Mouse (Mus musculus): ENCODE measurements around the gene Plxna4.
A peak's percentile ranks its signal among the peaks of the same experiment; 100 is the strongest.

The Plxna4 gene

GRCm38 (mm10) chr6:32472062-32472461, 115.9 kb downstream of the Plxna4 start:
- no peak for DNase-seq (ENCODE audit: low read depth)

- no peak for DNase-seq (ENCODE audit: low read depth)
These were observed 116.4 kb downstream of the Plxna4 start for GRCm38 (mm10) chr6:32471639-32472038.

GRCm38 (mm10) chr6:32469196-32469595, 118.8 kb downstream of the Plxna4 start:
- DNase-seq (ENCODE audit: low read depth), result no peak

- no peak for DNase-seq (ENCODE audit: low read depth)
These were observed 122.9 kb downstream of the Plxna4 start for GRCm38 (mm10) chr6:32465129-32465528.

GRCm38 (mm10) chr6:32464637-32465036, 123.4 kb downstream of the Plxna4 start:
- DNase-seq (ENCODE audit: low read depth), result no peak

GRCm38 (mm10) chr6:32464046-32464445, 123.9 kb downstream of the Plxna4 start:
- DNase-seq (ENCODE audit: low read depth), result peak; percentile 51

GRCm38 (mm10) chr6:32460400-32460799, 127.6 kb downstream of the Plxna4 start:
- no peak for DNase-seq (ENCODE audit: low read depth)

GRCm38 (mm10) chr6:32456641-32457040, 131.4 kb downstream of the Plxna4 start:
- peak; percentile 62 for DNase-seq (ENCODE audit: low read depth)

- no peak for DNase-seq (ENCODE audit: low read depth)
These were observed 136.1 kb downstream of the Plxna4 start for GRCm38 (mm10) chr6:32451851-32452250.

GRCm38 (mm10) chr6:32449237-32449963, 138.6 kb downstream of the Plxna4 start:
- DNase-seq (ENCODE audit: low read depth), result peak; percentile 35

- no peak for DNase-seq (ENCODE audit: low read depth)
These were observed 139.2 kb downstream of the Plxna4 start for GRCm38 (mm10) chr6:32448787-32449186.

- no peak for DNase-seq (ENCODE audit: low read depth)
These were observed 141.7 kb downstream of the Plxna4 start for GRCm38 (mm10) chr6:32446276-32446675.

- DNase-seq (ENCODE audit: low read depth), result no peak
These were observed 142.7 kb downstream of the Plxna4 start for GRCm38 (mm10) chr6:32445246-32445645.

GRCm38 (mm10) chr6:32444393-32444792, 143.6 kb downstream of the Plxna4 start:
- DNase-seq (ENCODE audit: low read depth), result no peak

GRCm38 (mm10) chr6:32443679-32444078, 144.3 kb downstream of the Plxna4 start:
- DNase-seq (ENCODE audit: low read depth), result no peak

GRCm38 (mm10) chr6:32439434-32439833, 148.6 kb downstream of the Plxna4 start:
- DNase-seq (ENCODE audit: low read depth), result peak; percentile 39

GRCm38 (mm10) chr6:32437219-32437618, 150.8 kb downstream of the Plxna4 start:
- DNase-seq (ENCODE audit: low read depth), result no peak

- DNase-seq (ENCODE audit: low read depth), result peak; percentile 71
These were observed 164.9 kb downstream of the Plxna4 start for GRCm38 (mm10) chr6:32423124-32423523.

- DNase-seq (ENCODE audit: low read depth), result no peak
These were observed 167.4 kb downstream of the Plxna4 start for GRCm38 (mm10) chr6:32420610-32421009.

GRCm38 (mm10) chr6:32417351-32417750, 170.6 kb downstream of the Plxna4 start:
- DNase-seq (ENCODE audit: low read depth), result peak; percentile 81

GRCm38 (mm10) chr6:32411325-32411724, 176.7 kb downstream of the Plxna4 start:
- no peak for DNase-seq (ENCODE audit: low read depth)

- peak; percentile 49 for DNase-seq (ENCODE audit: low read depth)
These were observed 178.4 kb downstream of the Plxna4 start for GRCm38 (mm10) chr6:32409625-32410024.

GRCm38 (mm10) chr6:32407574-32408185, 180.3 kb downstream of the Plxna4 start:
- no peak for DNase-seq (ENCODE audit: low read depth)

All from NIH3T3 (cell line).